Mouse (Mus musculus) bone marrow, adult 2 months (tissue): ENCODE measurements around the gene Alb. TPM values are rescaled to one million over a fixed set of nuclear protein-coding genes. Genes with fewer than 3 reads are reported as not detected.

Experiments
- H3K27ac ChIP-seq: fragments of 200-500 bp; 2 replicates; pipeline ENCODE4 v1.5.1; 2012; ENCODE audit warnings: low read depth, mild to moderate bottlenecking, control low read depth, inconsistent platforms, low read length; ENCODE audit not compliant: control insufficient read depth, poor library complexity, insufficient read depth
- H3K4me1 ChIP-seq: fragments of 200-500 bp; 2 replicates; pipeline ENCODE4 v1.6.1; 2011; ENCODE audit warnings: low read length; ENCODE audit not compliant: control insufficient read depth, insufficient read depth
- H3K4me3 ChIP-seq: fragments of 200-500 bp; replicated peaks from 2 replicates; pipeline ENCODE3; 2011; ENCODE audit warnings: mild to moderate bottlenecking, low read depth, low read length, control low read depth; ENCODE audit not compliant: control insufficient read depth
- CTCF ChIP-seq: fragments of 200-500 bp; IDR thresholded peaks from 2 replicates; pipeline ENCODE4 v1.5.1; 2011; ENCODE audit warnings: low read length, control low read depth; ENCODE audit not compliant: control insufficient read depth, insufficient read depth
- POLR2A ChIP-seq: fragments of 200-500 bp; IDR thresholded peaks from 2 replicates; pipeline ENCODE4 v1.6.1; 2011; ENCODE audit warnings: low read depth, mild to moderate bottlenecking, control low read depth, low read length, borderline replicate concordance; ENCODE audit not compliant: control insufficient read depth
- WGBS: fragments of 180-500 bp; shearing (Covaris S2); methylation state at CpG from one replicate; pipeline ENCODE4 v1.1.7; 2018; 5-methylcytosine and 5-hydroxymethylcytosine counted together
- polyA plus RNA-seq: library from polyadenylated mRNA; stranded (reverse); fragments of >200 nt; gene quantifications from 2 replicates; pipeline ENCODE4 v1.2.4, GENCODE M21; 2011; ENCODE audit warnings: low replicate concordance; ENCODE audit not compliant: missing spikeins, insufficient read depth, insufficient read length

Gene Alb
- 53.1 and 205 TPM in 2 replicates for polyA plus RNA-seq

DNA sequence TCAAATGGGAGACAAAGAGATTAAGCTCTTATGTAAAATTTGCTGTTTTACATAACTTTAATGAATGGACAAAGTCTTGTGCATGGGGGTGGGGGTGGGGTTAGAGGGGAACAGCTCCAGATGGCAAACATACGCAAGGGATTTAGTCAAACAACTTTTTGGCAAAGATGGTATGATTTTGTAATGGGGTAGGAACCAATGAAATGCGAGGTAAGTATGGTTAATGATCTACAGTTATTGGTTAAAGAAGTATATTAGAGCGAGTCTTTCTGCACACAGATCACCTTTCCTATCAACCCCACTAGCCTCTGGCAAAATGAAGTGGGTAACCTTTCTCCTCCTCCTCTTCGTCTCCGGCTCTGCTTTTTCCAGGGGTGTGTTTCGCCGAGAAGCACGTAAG, at the start of gene Alb:
Gene Alb, plus strand, starts transcription at position 279 of the 400 bp plus-strand sequence.
- Histone ChIP-seq H3K4me3 (no peak within 1 kb of the TSS), H3K27ac (no peak within 1 kb of the TSS), H3K4me1 (no peaks in the 10 kb centered on the region)
- no peak for TF ChIP-seq CTCF
- TF ChIP-seq POLR2A, result no peak
- 88% methylated on average over 8 of the region's 8 CpGs for WGBS

DNA sequence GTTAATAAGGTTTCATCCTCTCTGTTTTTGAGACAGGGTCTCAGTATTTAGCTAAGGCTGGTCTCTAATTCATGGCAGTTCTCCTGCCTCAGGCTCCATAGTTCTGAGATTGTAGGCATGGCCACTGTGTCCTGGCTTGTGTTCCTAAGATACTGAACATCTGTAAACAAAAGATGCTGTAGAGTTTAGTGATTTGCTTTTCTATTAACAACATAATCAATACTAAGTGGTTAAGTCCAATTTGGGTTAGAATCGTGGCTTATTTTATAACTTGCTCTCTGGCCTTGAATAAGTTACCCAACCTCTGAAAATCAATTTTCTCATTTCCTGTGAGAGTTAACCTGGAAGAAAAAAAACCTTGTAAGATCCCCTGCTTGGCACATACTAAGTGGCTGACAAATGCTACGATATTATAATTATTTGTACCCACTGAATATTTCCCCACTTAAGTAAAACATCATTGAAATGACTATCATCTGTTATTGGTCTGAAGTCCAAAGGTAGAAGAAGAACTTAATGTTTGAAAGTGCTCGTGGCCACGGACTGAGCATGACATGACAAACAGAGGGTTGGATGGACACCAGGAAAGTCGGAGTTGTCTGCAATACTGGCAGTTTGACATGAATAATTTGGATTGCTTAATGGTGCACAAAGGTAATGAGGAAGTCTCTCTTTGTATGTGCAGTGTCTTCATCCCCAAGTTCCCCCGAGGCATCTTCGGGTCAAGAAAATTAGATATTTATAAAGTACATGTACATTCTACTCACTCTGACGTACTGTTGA, 46.4 kb upstream of the Alb start:
- 22% methylated on average over 8 of the region's 8 CpGs for WGBS
- no peak overlapping the region for H3K4me3 ChIP-seq
- no peak overlapping the region for H3K27ac ChIP-seq
- TF ChIP-seq CTCF (no peak), POLR2A (no peak)
- no peaks in the 10 kb centered on the region for H3K4me1 ChIP-seq

DNA sequence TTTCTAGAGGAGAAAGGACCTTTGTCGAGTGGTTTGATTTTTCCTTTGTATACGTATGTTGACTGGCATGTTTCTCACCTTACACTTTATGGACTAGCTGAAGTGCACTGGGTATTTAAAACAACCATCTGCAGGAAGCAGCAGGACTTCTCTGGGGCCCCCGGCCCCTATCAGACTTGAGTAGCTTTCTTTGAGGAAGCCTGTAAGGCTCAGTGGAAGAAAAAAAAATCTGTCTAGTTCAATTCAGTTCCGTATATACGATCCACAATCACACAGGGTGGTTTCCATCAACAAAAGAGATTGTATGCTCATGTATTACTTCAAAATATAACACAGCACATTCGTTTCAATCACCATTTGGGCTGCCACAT, 45.8 kb upstream of the Alb start:
- Histone ChIP-seq H3K27ac (no peak overlapping the region), H3K4me3 (no peak overlapping the region), H3K4me1 (no peaks in the 10 kb centered on the region)
- 4% methylated on average over 6 of the region's 6 CpGs for WGBS
- no peak for TF ChIP-seq CTCF
- no peak for TF ChIP-seq POLR2A

DNA sequence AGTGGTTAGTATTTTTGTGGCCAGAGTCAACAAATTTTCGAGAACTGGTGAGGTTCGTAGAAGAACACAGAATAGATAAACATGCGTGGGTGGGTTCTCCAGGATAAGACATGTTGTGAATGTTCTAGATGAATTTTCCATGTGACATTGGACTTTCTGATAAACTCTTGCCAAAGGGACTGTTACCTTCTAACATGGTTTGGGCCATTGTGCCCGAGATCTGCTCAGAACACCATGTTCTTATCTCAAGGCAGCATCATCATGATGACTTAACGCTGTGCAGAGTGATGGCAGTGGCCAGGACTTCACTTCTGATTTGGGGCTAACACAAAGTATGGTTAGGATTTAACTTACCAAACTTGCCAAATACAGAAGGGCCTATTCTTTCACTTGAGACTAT, 36.1 kb upstream of the Alb start:
- Histone ChIP-seq H3K4me3 (no peak overlapping the region), H3K27ac (no peak overlapping the region), H3K4me1 (no peaks in the 10 kb centered on the region)
- TF ChIP-seq POLR2A, result no peak
- no peak for TF ChIP-seq CTCF
- 65% methylated on average over 5 of the region's 5 CpGs for WGBS

DNA sequence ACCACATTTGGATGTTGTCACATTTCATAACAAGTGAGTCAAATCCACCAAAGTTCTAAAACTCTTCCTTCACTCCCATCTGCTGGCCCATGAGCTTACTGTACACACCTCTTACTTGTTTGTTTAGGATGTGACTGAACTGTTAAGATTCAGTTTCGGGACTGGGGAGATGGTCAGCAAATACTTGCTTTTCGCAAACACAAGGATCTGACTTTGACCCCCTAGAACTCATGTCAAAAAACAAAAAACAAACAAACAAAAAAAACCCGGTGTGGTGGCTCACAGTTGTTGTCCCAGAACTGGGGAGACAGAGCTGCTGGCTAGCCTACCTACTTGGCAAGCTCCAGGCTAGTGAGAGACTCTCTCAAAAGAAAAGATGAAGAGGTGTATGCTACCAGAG, 35.5 kb upstream of the Alb start:
- Histone ChIP-seq H3K4me3 (no peak overlapping the region), H3K4me1 (no peaks in the 10 kb centered on the region), H3K27ac (no peak overlapping the region)
- no peak for TF ChIP-seq CTCF
- no peak for TF ChIP-seq POLR2A
- 82% methylated on average over 3 of the region's 3 CpGs for WGBS

DNA sequence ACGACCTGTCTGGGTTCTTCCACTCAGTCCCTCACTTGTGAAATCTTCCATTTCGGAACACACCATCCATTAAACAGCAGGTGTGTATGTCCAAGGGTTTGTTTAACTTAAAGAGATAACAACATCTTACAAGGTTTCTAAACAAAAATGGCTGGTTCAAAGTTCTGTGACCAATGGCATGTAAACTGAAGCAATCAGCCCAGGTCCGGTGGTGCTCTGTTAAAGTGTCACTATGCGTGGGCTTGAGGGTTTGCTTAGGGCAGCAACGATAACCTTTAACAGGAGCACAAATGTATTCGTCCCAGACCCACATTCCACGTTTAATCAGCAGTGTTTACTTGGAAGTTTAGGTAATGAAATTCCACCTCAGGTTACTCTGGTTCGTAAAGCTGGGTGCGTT, 29.6 kb upstream of the Alb start:
- no peak overlapping the region for H3K4me3 ChIP-seq
- H3K27ac ChIP-seq, result no peak overlapping the region
- H3K4me1 ChIP-seq, result no peaks in the 10 kb centered on the region
- 82% methylated on average over 9 of the region's 9 CpGs for WGBS
- TF ChIP-seq CTCF, result no peak
- TF ChIP-seq POLR2A, result no peak

DNA sequence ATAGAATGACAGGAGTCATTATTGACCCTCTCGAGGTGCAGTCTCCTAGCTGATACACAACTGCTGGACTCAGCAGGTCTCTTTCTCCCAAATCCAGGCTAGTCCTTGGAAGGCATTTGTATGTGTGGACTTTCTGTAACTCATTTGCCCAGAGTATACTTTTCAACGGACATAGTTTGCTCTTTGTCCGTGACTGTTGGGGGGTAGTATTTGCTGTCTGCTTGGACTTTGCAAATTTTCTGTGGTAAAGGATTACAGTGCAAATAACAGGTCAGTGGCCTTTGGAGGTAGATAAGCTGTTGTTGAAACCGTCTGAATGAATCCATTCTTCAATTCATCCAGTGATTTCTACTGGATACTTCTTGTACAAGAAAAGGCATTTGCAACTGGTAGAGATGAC, 21.5 kb upstream of the Alb start:
- no peak overlapping the region for H3K4me3 ChIP-seq
- no peak overlapping the region for H3K27ac ChIP-seq
- whole genome bisulfite sequencing, result 84% methylated on average over 4 of the region's 4 CpGs
- no peaks in the 10 kb centered on the region for H3K4me1 ChIP-seq
- TF ChIP-seq POLR2A (no peak), CTCF (no peak)

DNA sequence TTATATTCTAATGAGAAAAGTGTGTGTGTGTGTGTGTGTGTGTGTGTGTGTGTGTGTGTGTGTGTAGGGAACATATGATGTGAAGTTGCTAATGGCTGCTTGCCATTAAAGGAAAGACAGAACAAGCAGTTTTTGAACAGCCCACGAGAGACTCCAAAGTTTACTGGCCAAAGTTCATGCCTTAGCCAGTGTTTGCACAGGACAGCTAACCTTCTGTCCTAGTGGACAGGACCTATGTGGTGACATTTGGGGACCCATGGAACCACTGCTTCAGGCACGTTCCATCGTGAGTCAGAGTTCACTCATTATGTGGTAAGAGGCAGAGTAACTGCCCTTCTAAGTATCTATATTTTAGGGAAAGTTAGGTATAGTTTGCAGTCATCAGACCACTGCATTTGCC, 13.1 kb upstream of the Alb start:
- Histone ChIP-seq H3K4me1 (no peaks in the 10 kb centered on the region), H3K4me3 (no peak overlapping the region), H3K27ac (no peak overlapping the region)
- 79% methylated on average over 3 of the region's 3 CpGs for WGBS
- TF ChIP-seq CTCF, result no peak
- no peak for TF ChIP-seq POLR2A

DNA sequence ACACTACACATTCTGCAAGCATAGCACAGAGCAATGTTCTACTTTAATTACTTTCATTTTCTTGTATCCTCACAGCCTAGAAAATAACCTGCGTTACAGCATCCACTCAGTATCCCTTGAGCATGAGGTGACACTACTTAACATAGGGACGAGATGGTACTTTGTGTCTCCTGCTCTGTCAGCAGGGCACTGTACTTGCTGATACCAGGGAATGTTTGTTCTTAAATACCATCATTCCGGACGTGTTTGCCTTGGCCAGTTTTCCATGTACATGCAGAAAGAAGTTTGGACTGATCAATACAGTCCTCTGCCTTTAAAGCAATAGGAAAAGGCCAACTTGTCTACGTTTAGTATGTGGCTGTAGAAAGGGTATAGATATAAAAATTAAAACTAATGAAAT, 10.7 kb upstream of the Alb start:
- TF ChIP-seq POLR2A (no peak), CTCF (no peak)
- WGBS, result 79% methylated on average over 5 of the region's 5 CpGs
- no peaks in the 10 kb centered on the region for H3K4me1 ChIP-seq
- no peak overlapping the region for H3K4me3 ChIP-seq
- no peak overlapping the region for H3K27ac ChIP-seq
